Mouse (Mus musculus): ENCODE data around the gene Sec23a. TPM values are rescaled to one million over a fixed set of nuclear protein-coding genes. Genes with fewer than 3 reads are reported as not detected.
A peak's percentile ranks its signal among the peaks of the same experiment; 100 is the strongest.

The Sec23a gene
- total and polyA plus RNA-seq, 2 experiments from 2014 or later: 95.5 to 159 TPM

DNA sequence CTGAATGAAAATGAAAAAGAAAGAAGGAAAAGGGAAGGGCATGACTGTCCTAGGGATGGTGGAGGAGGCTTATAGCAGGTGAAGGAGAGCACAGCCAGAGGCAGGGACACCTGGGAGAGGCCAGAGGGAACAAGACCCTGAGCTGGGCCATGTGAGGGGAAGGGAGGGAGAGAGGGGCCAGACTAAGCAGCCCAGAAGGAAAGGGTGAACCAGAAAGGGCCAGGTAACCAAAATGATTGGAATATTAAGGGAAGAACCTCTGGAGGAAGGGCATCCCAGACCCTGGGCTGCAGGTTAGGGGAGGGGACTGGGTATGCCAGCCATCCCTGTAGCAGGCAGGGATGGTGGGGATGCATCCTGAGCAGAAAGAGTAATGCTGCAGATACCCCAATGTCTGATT, 42.2 kb upstream of the Sec23a start:
- ATAC-seq (no peak), DNase-seq (no peak)
- TF ChIP-seq CTCF (IDR thresholded peaks at IDR 0.05; ENCODE audit: low read depth): no peak
- Histone ChIP-seq H3K27ac (ENCODE audit: low read depth, low read length) (no peak overlapping the region), H3K9ac (no peak overlapping the region), H3K36me3 (ENCODE audit: insufficient read depth) (peaks cover 7% of the 10 kb centered on the region; the same call in 1 of the 2 replicates), H3K27me3 (ENCODE audit: insufficient read depth, low read length) (no peaks in the 10 kb centered on the region), H3K4me2 (ENCODE audit: low read depth) (no peak overlapping the region), H3K4me3 (ENCODE audit: low read depth, low read length) (no peak overlapping the region), H3K4me1 (ENCODE audit: insufficient read depth) (0 out of 2 replicates have a peak, but pooled peaks cover under 1% of the 10 kb centered on the region), H3K9me3 (ENCODE audit: low read length) (no peaks in the 10 kb centered on the region)

DNA sequence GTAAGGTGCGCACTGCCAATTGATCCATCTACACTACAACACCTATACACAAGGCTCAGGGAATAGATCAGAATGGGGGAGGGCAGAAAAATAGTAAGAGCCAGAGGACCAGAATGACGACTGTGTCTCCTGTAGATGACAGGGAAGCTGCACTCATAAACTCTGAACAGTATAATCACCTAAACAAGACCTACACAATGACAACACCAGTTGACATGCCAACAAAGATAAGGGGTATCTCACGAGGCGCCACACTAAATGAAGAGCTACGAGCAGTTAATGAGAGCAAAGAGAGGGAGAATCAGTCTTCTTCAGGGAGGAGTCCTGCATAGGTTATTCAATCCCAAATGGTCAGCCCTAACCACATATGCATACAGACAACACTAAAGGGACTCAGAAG, 41.3 kb upstream of the Sec23a start:
- DNase-seq (no peak), ATAC-seq (no peak)
- WGBS: 90% methylated on average over 5 of the region's 5 CpGs
- no peak overlapping the region for H3K27ac ChIP-seq (ENCODE audit: low read depth, low read length)
- no peaks in the 10 kb centered on the region for H3K9me3 ChIP-seq (ENCODE audit: low read length)
- no peaks in the 10 kb centered on the region for H3K27me3 ChIP-seq (ENCODE audit: insufficient read depth, low read length)
- no peak for TF ChIP-seq CTCF (IDR thresholded peaks at IDR 0.05; ENCODE audit: low read depth)
- no peak overlapping the region for H3K4me3 ChIP-seq (ENCODE audit: low read depth, low read length)
- H3K4me1 ChIP-seq (ENCODE audit: insufficient read depth): no peaks in the 10 kb centered on the region
- H3K9ac ChIP-seq: no peak overlapping the region
- H3K4me2 ChIP-seq (ENCODE audit: low read depth): no peak overlapping the region
- H3K36me3 ChIP-seq (ENCODE audit: insufficient read depth): peaks cover 13% of the 10 kb centered on the region

DNA sequence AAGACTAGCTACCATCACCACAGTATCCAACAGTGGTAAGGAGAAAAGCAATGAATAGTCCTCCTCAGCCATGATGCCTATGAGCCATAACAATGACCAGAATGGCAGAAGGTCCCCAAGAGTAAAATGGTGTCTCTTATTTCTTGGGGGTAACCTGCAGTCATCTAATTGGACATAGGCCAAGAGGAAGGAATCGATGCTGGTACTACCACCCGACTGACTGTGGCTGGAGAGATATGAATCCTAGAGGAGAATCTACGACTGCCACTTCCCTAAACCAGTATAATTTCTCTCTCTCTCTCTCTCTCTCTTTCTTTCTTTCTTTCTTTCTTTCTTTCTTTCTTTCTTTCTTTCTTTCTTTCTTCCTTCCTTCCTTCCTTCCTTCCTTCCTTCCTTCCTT, 40.7 kb upstream of the Sec23a start:
- H3K9ac ChIP-seq: no peak overlapping the region
- 99% methylated on average over 3 of the region's 3 CpGs for WGBS
- no peaks in the 10 kb centered on the region for H3K9me3 ChIP-seq (ENCODE audit: low read length)
- H3K4me3 ChIP-seq (ENCODE audit: low read depth, low read length): no peak overlapping the region
- no peak overlapping the region for H3K4me2 ChIP-seq (ENCODE audit: low read depth)
- no peaks in the 10 kb centered on the region for H3K27me3 ChIP-seq (ENCODE audit: insufficient read depth, low read length)
- no peak overlapping the region for H3K27ac ChIP-seq (ENCODE audit: low read depth, low read length)
- ATAC-seq (no peak), DNase-seq (no peak)
- peaks cover 16% of the 10 kb centered on the region for H3K36me3 ChIP-seq (ENCODE audit: insufficient read depth)
- no peaks in the 10 kb centered on the region for H3K4me1 ChIP-seq (ENCODE audit: insufficient read depth)
- TF ChIP-seq CTCF (IDR thresholded peaks at IDR 0.05; ENCODE audit: low read depth): no peak

DNA sequence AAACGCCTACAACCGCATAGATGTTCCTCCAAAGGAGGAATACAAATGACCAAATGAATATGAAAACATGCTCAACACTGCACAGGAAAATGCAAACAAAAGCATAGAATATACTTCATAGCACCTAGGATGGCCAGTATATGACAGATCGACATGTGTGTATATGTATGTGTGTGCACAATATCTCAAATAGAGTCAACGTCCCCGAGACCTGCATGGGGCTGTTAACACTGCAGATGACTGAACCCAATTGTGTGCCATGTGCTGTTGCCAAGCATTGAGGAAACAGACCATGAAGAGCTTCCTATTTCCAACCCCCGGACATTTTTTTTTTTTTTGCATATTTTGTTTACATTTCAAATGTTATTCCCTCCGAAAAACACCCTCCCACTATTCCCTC, 29.0 kb upstream of the Sec23a start:
- no peak for DNase-seq
- 32% methylated on average over 7 of the region's 7 CpGs for WGBS
- no peak overlapping the region for H3K4me3 ChIP-seq (ENCODE audit: low read depth, low read length)
- H3K27ac ChIP-seq (ENCODE audit: low read depth, low read length): no peak overlapping the region
- no peak overlapping the region for H3K9ac ChIP-seq
- no peak overlapping the region for H3K4me2 ChIP-seq (ENCODE audit: low read depth)
- no peaks in the 10 kb centered on the region for H3K27me3 ChIP-seq (ENCODE audit: insufficient read depth, low read length)
- peaks cover 31% of the 10 kb centered on the region for H3K36me3 ChIP-seq (ENCODE audit: insufficient read depth)
- no peak for TF ChIP-seq CTCF (IDR thresholded peaks at IDR 0.05; ENCODE audit: low read depth)
- no peak for ATAC-seq
- H3K9me3 ChIP-seq (ENCODE audit: low read length): no peaks in the 10 kb centered on the region
- no peaks in the 10 kb centered on the region for H3K4me1 ChIP-seq (ENCODE audit: insufficient read depth)

DNA sequence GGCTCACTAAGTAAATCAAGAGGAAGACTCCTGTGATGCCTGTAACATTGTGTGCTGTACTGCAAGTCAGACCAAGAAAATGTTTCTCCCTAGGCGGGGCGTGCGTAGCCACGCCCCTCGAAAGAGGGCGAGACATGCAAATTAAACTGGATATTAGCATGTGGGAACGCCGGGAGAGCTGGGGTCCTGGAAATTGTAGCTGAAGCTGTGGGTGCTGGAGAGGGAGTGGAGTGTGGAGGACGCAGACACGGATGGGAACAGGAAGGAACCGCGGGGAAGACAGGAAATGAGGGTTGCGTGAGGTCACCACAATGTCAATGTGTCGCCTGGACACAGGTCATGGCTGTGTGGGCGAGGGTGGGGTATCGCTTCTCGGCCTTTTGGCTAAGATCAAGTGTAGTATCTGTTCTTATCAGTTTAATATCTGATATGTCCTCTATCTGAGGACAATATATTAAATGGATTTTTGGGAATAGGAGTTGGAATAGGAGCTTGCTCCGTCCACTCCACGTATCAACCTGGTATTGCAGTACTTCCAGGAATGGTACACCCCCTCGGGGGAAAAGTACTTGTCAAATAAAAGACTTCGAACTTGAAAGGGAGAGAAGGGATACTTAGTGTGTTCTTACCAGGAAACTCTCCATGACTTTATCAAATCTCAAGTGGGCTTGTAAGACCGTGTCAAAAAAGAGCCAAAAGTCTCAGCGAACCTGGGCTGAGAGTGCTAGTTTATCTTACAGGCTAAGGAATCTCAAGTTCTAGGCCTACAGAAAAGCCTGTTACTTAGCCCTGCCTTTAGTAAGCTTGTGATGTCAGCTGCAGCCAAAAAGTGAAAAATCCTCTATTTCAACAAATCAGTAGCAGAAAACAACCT, 28.4 kb upstream of the Sec23a start:
- Histone ChIP-seq H3K27ac (ENCODE audit: low read depth, low read length) (peak overlapping the region; percentile 30), H3K27me3 (ENCODE audit: insufficient read depth, low read length) (no peaks in the 10 kb centered on the region), H3K4me2 (ENCODE audit: low read depth) (no peak overlapping the region), H3K36me3 (ENCODE audit: insufficient read depth) (peaks cover 25% of the 10 kb centered on the region), H3K9ac (no peak overlapping the region), H3K4me3 (ENCODE audit: low read depth, low read length) (no peak overlapping the region), H3K9me3 (ENCODE audit: low read length) (no peaks in the 10 kb centered on the region), H3K4me1 (ENCODE audit: insufficient read depth) (no peaks in the 10 kb centered on the region)
- DNase-seq (peak; percentile 48), ATAC-seq (peak; percentile 77)
- no peak for TF ChIP-seq CTCF (IDR thresholded peaks at IDR 0.05; ENCODE audit: low read depth)
- 10% methylated on average over 23 of the region's 23 CpGs for WGBS

DNA sequence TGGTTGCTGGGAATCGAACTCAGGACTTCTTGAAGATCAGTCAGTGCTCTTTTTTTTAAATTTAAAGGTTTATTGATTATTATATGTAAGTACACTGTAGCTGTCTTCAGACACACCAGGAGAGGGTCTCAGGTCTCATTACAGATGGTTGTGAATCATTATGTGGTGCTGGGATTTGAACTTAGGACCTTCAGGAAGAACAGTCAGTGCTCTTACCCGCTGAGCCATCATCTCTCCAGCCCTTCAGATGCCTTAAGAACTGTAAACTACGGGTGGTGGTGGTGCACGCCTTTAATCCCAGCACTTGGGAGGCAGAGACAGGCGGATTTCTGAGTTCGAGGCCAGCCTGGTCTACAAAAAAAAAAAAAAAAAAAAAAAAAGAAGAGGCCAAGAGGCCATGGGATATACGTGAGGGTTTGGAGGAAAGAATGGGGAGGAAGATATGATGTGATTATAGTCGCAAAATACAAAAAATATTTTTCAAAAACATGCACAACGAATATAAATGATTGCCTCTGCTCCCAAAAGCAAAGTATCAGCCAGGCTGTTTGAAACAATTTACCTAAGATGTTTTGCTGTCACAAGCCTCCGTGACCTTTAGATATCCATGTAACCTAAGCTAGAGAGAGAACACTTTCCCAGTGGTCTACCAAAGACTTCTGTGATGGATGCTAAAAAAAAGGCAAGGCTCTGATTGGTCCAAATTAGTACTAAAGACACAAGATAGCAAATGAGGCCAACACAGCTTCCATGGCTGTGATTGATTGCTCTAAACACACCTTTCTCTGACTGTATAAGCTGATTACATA, 27.5 kb upstream of the Sec23a start:
- no peak overlapping the region for H3K4me2 ChIP-seq (ENCODE audit: low read depth)
- no peak overlapping the region for H3K4me3 ChIP-seq (ENCODE audit: low read depth, low read length)
- H3K27ac ChIP-seq (ENCODE audit: low read depth, low read length): peak overlapping the region; percentile 30; the same call in 1 of the 2 replicates
- no peak for DNase-seq
- TF ChIP-seq CTCF (IDR thresholded peaks at IDR 0.05; ENCODE audit: low read depth): no peak
- H3K9me3 ChIP-seq (ENCODE audit: low read length): no peaks in the 10 kb centered on the region
- no peak; the same call in 1 of the 2 replicates for ATAC-seq
- WGBS: 69% methylated on average over 10 of the region's 10 CpGs
- no peaks in the 10 kb centered on the region for H3K27me3 ChIP-seq (ENCODE audit: insufficient read depth, low read length)
- no peak overlapping the region for H3K9ac ChIP-seq
- peaks cover 17% of the 10 kb centered on the region for H3K36me3 ChIP-seq (ENCODE audit: insufficient read depth)
- no peaks in the 10 kb centered on the region for H3K4me1 ChIP-seq (ENCODE audit: insufficient read depth)

DNA sequence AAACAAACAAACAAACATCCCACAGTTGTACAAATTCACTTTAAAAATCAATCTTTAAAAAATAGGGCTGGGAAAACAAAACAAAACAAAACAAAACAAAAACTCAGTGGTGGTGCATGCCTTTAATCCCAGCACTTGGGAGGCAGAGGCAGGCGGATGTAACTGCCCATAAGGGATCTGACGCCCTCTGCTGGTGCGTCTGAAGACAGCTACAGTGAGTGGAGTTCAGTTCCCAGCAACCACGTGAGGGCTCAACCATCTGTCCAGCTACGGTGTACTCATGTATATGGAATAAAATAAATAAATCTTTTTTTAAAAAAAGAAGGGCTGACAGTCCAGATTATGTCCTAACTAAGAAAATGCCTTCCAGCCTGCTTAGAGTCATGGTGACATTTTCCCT, 20.3 kb upstream of the Sec23a start:
- Histone ChIP-seq H3K9ac (no peak overlapping the region), H3K36me3 (ENCODE audit: insufficient read depth) (no peaks in the 10 kb centered on the region), H3K9me3 (ENCODE audit: low read length) (no peaks in the 10 kb centered on the region), H3K4me1 (ENCODE audit: insufficient read depth) (no peaks in the 10 kb centered on the region), H3K27me3 (ENCODE audit: insufficient read depth, low read length) (no peaks in the 10 kb centered on the region), H3K4me3 (ENCODE audit: low read depth, low read length) (no peak overlapping the region), H3K27ac (ENCODE audit: low read depth, low read length) (no peak overlapping the region), H3K4me2 (ENCODE audit: low read depth) (no peak overlapping the region)
- no peak for TF ChIP-seq CTCF (IDR thresholded peaks at IDR 0.05; ENCODE audit: low read depth)
- DNase-seq (no peak), ATAC-seq (no peak)
- WGBS: 71% methylated on average over 5 of the region's 5 CpGs
